Mouse (Mus musculus) heart, postnatal 0 days (tissue): ENCODE results near the gene Mlh3. TPM values are rescaled to one million over a fixed set of nuclear protein-coding genes. Genes with fewer than 3 reads are reported as not detected.

Source experiments
- ATAC-seq: fragments of 200-750 bp; cut with Nextera tagmentation; 2 replicates; pipeline ENCODE4 v1.8.0; 2017; ENCODE audit warnings: low read depth, moderate number of reproducible peaks, moderate library complexity; ENCODE audit not compliant: insufficient read depth
- DNase-seq: peaks from one replicate; pipeline ENCODE4 v3.0.0-alpha.2; 2016; ENCODE audit warnings: low spot score
- H3K27ac ChIP-seq: fragments of 300-500 bp; sonication (generic); 2 replicates; pipeline ENCODE4 v1.5.1; 2014; ENCODE audit warnings: low read depth, mild to moderate bottlenecking
- H3K27me3 ChIP-seq: fragments of 300-500 bp; sonication (generic); 2 replicates; pipeline ENCODE4 v1.6.1; 2014; ENCODE audit warnings: low read length, mixed read lengths; ENCODE audit not compliant: control insufficient read depth, insufficient read depth
- H3K36me3 ChIP-seq: fragments of 300-500 bp; sonication (generic); replicated peaks from 2 replicates; pipeline ENCODE4 v1.6.1; 2014; ENCODE audit warnings: low read length, mixed read lengths; ENCODE audit not compliant: control insufficient read depth, insufficient read depth
- H3K4me1 ChIP-seq: fragments of 300-500 bp; sonication (generic); 2 replicates; pipeline ENCODE4 v1.6.1; 2014; ENCODE audit warnings: antibody characterized with exemption; ENCODE audit not compliant: control insufficient read depth, insufficient read depth
- H3K4me2 ChIP-seq: fragments of 300-500 bp; sonication (generic); 2 replicates; pipeline ENCODE4 v1.6.1; 2014; ENCODE audit warnings: low read depth, mild to moderate bottlenecking, low read length, moderate library complexity
- H3K4me3 ChIP-seq: fragments of 300-500 bp; sonication (generic); 2 replicates; pipeline ENCODE4 v1.5.1; 2014; ENCODE audit warnings: low read depth, low read length
- H3K9ac ChIP-seq: fragments of 300-500 bp; sonication (generic); replicated peaks from 2 replicates; pipeline ENCODE4 v1.6.1; 2014; ENCODE audit warnings: low read depth, low read length, mixed read lengths
- H3K9me3 ChIP-seq: fragments of 300-500 bp; sonication (generic); replicated peaks from 2 replicates; pipeline ENCODE4 v1.6.1; 2016; ENCODE audit warnings: low read length; ENCODE audit not compliant: control insufficient read depth
- CTCF ChIP-seq: IDR thresholded peaks from 2 replicates; pipeline ENCODE4 v1.5.1; 2016; ENCODE audit warnings: antibody characterized with exemption, control low read depth, low read depth
- EP300 ChIP-seq: IDR thresholded peaks from 2 replicates; pipeline ENCODE4 v1.6.1; 2016; ENCODE audit warnings: antibody characterized with exemption, low read depth
- WGBS: fragments of 180-500 bp; shearing (Covaris S2); extraction: QIAGEN DNeasy Blood & Tissue Kit; methylation state at CpG from one replicate; pipeline ENCODE4 v1.1.7; 2014; 5-methylcytosine and 5-hydroxymethylcytosine counted together
- polyA plus RNA-seq: library from polyadenylated mRNA; unstranded; fragments of >200 nt; fragmentation: Nextera tagmentation; extraction: Ambion mirVana; gene quantifications from 2 replicates; pipeline ENCODE4 v1.2.1, GENCODE M21; 2015
- total RNA-seq: library from RNA; depleted of rRNA; stranded (reverse); fragments of >200 nt; gene quantifications from 2 replicates; pipeline ENCODE4 v1.2.3, GENCODE M21; 2014; ENCODE audit warnings: low replicate concordance

Gene Mlh3
- total and polyA plus RNA-seq, 2 experiments from 2014 or later = 5.0 to 8.6 TPM

DNA sequence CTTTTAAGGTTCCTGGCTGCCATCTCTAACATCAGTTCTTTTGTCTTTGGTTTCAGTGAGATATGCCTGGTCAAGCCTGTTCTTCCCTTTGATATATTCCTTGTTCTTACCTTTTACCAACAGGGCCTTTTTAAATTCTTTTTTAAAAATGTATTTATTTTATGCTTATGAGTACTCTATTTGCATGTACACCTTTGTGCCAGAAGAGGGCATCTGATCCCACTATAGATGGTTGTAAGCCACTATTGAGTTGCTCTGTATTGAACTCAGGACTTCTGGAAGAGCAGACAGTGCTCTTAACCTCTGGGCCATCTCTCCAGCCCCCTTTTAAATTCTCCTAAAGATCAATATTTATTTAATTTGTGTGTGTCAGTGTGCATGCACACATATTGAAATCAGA lies 22.5 kb upstream of the Mlh3 start:
- Histone ChIP-seq H3K27ac (no peak overlapping the region), H3K9ac (no peak overlapping the region), H3K4me3 (no peak overlapping the region), H3K4me2 (no peak overlapping the region), H3K4me1 (peaks cover 19% of the 10 kb centered on the region), H3K9me3 (no peaks in the 10 kb centered on the region; the same call in 1 of the 2 replicates), H3K27me3 (no peaks in the 10 kb centered on the region), H3K36me3 (0 out of 2 replicates have a peak, but pooled peaks cover 4% of the 10 kb centered on the region)
- TF ChIP-seq EP300 (no peak), CTCF (no peak; the same call in 1 of the 2 replicates)
- ATAC-seq = no peak
- DNase-seq = no peak

DNA sequence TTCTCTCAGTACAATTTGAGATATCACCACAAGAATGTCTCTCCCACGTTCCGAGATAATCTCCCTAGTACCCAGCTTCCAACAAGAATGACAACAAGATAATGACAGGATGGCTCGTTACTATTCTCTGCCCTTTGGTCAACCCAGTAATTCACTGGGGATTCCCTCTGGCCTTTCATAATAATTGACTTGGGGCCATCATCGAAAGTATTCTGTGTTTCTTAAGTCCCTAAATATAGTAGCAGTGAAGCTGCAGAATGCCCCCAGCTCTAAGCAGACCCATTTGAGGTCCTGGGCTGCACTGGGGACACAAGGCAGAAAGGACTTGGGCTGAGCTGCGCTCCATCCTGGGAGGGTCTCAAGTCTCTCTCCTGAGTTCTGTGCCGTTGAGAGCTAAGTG lies 21.9 kb upstream of the Mlh3 start:
- H3K9me3 ChIP-seq = no peaks in the 10 kb centered on the region; the same call in 1 of the 2 replicates
- no peaks in the 10 kb centered on the region for H3K27me3 ChIP-seq
- 0 out of 2 replicates have a peak, but pooled peaks cover 4% of the 10 kb centered on the region for H3K36me3 ChIP-seq
- H3K27ac ChIP-seq = no peak overlapping the region
- 37% methylated on average over 6 of the region's 6 CpGs for WGBS
- H3K9ac ChIP-seq = no peak overlapping the region
- H3K4me3 ChIP-seq = no peak overlapping the region
- no peak overlapping the region for H3K4me2 ChIP-seq
- H3K4me1 ChIP-seq = peaks cover 19% of the 10 kb centered on the region
- TF ChIP-seq EP300 = no peak
- no peak for TF ChIP-seq CTCF
- DNase-seq = no peak
- ATAC-seq = no peak

DNA sequence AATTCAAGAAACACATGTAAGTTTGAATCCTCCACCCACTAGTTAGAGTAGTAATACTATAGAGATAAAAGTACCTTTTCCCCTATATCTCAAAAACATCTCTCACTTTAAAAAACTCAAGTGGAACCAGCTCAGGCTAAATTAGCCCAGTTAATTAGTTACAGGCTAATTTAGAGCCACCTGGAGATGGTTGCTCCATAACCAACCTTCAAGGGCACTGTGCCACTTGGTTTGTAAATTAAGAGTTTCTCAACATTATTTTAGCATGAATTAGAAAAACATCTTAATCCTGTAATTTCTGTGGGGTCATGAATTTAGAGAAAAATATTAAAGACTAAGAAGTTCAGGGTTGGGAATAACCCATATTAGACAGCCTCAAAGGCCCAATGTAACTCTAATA lies 21.1 kb upstream of the Mlh3 start:
- peaks cover 19% of the 10 kb centered on the region for H3K4me1 ChIP-seq
- no peak overlapping the region for H3K4me3 ChIP-seq
- no peaks in the 10 kb centered on the region; the same call in 1 of the 2 replicates for H3K9me3 ChIP-seq
- H3K27me3 ChIP-seq = no peaks in the 10 kb centered on the region
- H3K27ac ChIP-seq = no peak overlapping the region
- no peak overlapping the region for H3K4me2 ChIP-seq
- DNase-seq (no peak), ATAC-seq (no peak)
- TF ChIP-seq EP300 = no peak
- TF ChIP-seq CTCF = no peak
- 0 out of 2 replicates have a peak, but pooled peaks cover 2% of the 10 kb centered on the region for H3K36me3 ChIP-seq
- no peak overlapping the region for H3K9ac ChIP-seq

DNA sequence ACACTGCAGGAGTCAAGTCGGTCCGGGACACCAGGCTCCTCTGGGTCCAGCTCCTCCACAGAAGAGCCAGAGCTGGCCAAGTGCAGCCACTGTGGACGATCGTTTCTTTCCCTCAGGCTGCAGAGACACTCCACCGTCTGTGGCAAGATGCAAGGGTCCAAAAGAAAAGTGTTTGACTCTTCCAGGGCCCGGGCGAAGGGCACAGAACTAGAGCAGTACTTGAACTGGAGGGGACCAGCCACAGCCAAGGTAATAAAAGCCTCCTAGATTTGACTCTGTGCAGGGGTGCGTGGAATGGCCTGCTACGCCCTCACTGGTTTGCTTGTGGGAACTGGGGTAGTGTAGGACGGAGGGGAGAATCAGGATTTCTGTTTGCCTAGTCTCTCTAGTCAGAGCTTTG lies 20.2 kb upstream of the Mlh3 start:
- Histone ChIP-seq H3K27ac (0 out of 2 replicates have a peak overlapping the region, but pooled peaks have one; percentile 1), H3K9ac (no peak overlapping the region), H3K4me2 (peak overlapping the region; percentile 13; the same call in 1 of the 2 replicates), H3K4me3 (no peak overlapping the region), H3K36me3 (no peaks in the 10 kb centered on the region), H3K9me3 (no peaks in the 10 kb centered on the region; the same call in 1 of the 2 replicates), H3K4me1 (peaks cover 19% of the 10 kb centered on the region), H3K27me3 (no peaks in the 10 kb centered on the region)
- WGBS = 86% methylated on average over 10 of the region's 10 CpGs
- TF ChIP-seq CTCF (no peak), EP300 (no peak)
- DNase-seq (no peak), ATAC-seq (no peak)

DNA sequence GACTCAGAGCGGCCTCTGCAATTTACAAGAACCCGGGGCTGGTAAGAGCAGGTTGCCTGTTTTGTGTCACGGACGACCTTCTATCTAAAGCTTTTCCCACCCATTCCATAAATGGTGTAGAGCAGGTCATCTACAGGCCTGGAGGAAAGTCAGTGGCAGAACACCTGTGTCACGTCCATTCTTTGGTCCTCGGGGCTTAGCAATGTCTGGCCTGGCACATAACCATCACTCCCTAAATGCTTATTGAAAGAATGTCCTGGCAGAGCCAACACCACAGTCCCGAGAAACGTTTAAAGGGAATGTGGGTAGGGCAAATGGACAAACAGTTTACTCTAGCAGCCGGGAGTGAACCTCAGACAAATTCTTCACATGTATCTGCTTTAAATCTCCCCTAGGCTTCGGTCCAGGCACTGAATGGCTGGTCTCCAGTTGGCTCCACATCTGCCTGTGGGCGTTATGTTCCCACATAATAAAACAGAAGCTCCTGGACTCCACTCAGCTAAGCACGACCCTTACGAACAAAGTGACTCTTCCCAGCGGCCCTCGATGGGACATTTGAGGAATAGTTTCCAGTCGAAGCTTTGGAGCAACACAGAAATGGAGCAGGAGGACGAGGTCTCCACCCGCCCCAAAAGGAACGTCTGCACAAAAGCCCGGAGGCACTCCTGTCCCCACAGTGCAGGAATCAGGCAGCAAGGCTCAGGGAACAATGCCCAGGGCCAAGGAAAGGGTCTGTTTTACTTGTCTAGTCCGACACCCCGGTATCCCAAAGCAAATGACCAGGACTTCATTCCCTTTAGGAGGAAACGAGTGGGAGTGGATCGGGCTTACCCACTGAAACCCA lies 19.0 kb upstream of the Mlh3 start:
- H3K4me2 ChIP-seq = peak overlapping the region; percentile 69
- no peaks in the 10 kb centered on the region for H3K27me3 ChIP-seq
- TF ChIP-seq CTCF (no peak), EP300 (no peak)
- peak; percentile 39 for DNase-seq
- H3K36me3 ChIP-seq = no peaks in the 10 kb centered on the region
- H3K9ac ChIP-seq = no peak overlapping the region
- peak overlapping the region; percentile 82 for H3K27ac ChIP-seq
- peak; percentile 15 for ATAC-seq
- 34% methylated on average over 24 of the region's 24 CpGs for WGBS
- H3K4me1 ChIP-seq = peaks cover 19% of the 10 kb centered on the region
- peak overlapping the region; percentile 53 for H3K4me3 ChIP-seq
- no peaks in the 10 kb centered on the region; the same call in 1 of the 2 replicates for H3K9me3 ChIP-seq
